14 mouse cellular contexts compared by ENCODE assay signal in genomic region chr15:82184656-82185055, GRCm38 (mm10). TPM values are rescaled to one million over a fixed set of nuclear protein-coding genes. Genes with fewer than 3 reads are reported as not detected.
DNase-seq lines count a peak whose midpoint lies in the region; ATAC-seq and TF ChIP-seq lines count a peak whose summit lies in the region.
"Had no signal": no experiment of that assay in that cellular context is flagged by ENCODE, and none has a peak within 500 bp of the region (broad histone marks: within the 10 kb centered on the region; RNA-seq: fewer than 3 reads in every experiment).

No protein-coding gene starts in this region.

- no peaks in the 10 kb centered on the region for H3K27me3 ChIP-seq in forebrain, embryonic 12.5 days
- H3K27me3 ChIP-seq in forebrain, postnatal 0 days (ENCODE audit: insufficient read depth, low read length) = no peaks in the 10 kb centered on the region
- no peaks in the 10 kb centered on the region for H3K27me3 ChIP-seq in megakaryocyte, embryonic 14.5 days (replicated peaks)
- H3K27me3 ChIP-seq in kidney, embryonic 16.5 days (ENCODE audit: insufficient read depth, low read length) = no peaks in the 10 kb centered on the region
- H3K27me3 ChIP-seq in liver, embryonic 16.5 days (ENCODE audit: control insufficient read depth, insufficient read depth, low read depth, low read length) = no peaks in the 10 kb centered on the region
- H3K27me3 ChIP-seq: hindbrain, embryonic 15.5 days had no signal

- peaks cover 10% of the 10 kb centered on the region for H3K9me3 ChIP-seq in forebrain, embryonic 12.5 days
- no peaks in the 10 kb centered on the region for H3K9me3 ChIP-seq in forebrain, postnatal 0 days (ENCODE audit: low read length)
- H3K9me3 ChIP-seq in megakaryocyte, embryonic 14.5 days = peaks cover 17% of the 10 kb centered on the region
- peaks cover 10% of the 10 kb centered on the region for H3K9me3 ChIP-seq in kidney, embryonic 16.5 days (ENCODE audit: low read length)
- peaks cover 4% of the 10 kb centered on the region for H3K9me3 ChIP-seq in liver, embryonic 16.5 days (replicated peaks; ENCODE audit: control insufficient read depth, low read length)
- H3K9me3 ChIP-seq: hindbrain, embryonic 15.5 days had no signal

- H3K4me2 ChIP-seq in forebrain, embryonic 12.5 days = no peak overlapping the region
- no peak overlapping the region for H3K4me2 ChIP-seq in forebrain, postnatal 0 days (ENCODE audit: low read depth)
- H3K4me2 ChIP-seq in kidney, embryonic 16.5 days (replicated peaks; ENCODE audit: low read depth, low read length) = no peak overlapping the region
- peak overlapping the region; percentile 70 for H3K4me2 ChIP-seq in liver, embryonic 16.5 days (ENCODE audit: low read depth, low read length)
- H3K4me2 ChIP-seq: hindbrain, embryonic 15.5 days had no signal

- 96% methylated on average over 10 of the region's 10 CpGs for WGBS in forebrain, embryonic 12.5 days
- 92% methylated on average over 10 of the region's 10 CpGs for WGBS in forebrain, postnatal 0 days
- 57% methylated on average over 10 of the region's 10 CpGs for WGBS in kidney, embryonic 16.5 days
- WGBS in liver, embryonic 16.5 days (ENCODE audit: insufficient replicate concordance) = 61% methylated on average over 10 of the region's 10 CpGs

- ATAC-seq in forebrain, embryonic 12.5 days (ENCODE audit: low FRiP score) = no peak
- no peak for ATAC-seq in forebrain, postnatal 0 days
- no peak for ATAC-seq in megakaryocyte, adult 5-6 weeks (ENCODE audit: poor library complexity, severe bottlenecking)
- ATAC-seq in kidney, embryonic 16.5 days (ENCODE audit: low FRiP score, low TSS enrichment) = peak; percentile 43
- peak; percentile 6; the same call in 1 of the 2 replicates for ATAC-seq in liver, embryonic 16.5 days (ENCODE audit: low read depth)
- ATAC-seq: midbrain, embryonic 16.5 days had no signal

- peaks cover 100% of the 10 kb centered on the region for H3K36me3 ChIP-seq in forebrain, embryonic 12.5 days (replicated peaks)
- peaks cover 88% of the 10 kb centered on the region for H3K36me3 ChIP-seq in forebrain, postnatal 0 days (ENCODE audit: insufficient read depth)
- peaks cover 100% of the 10 kb centered on the region for H3K36me3 ChIP-seq in megakaryocyte, embryonic 14.5 days (replicated peaks; ENCODE audit: low read length)
- H3K36me3 ChIP-seq in kidney, embryonic 16.5 days (ENCODE audit: insufficient read depth, low read length) = peaks cover 78% of the 10 kb centered on the region
- peaks cover 50% of the 10 kb centered on the region for H3K36me3 ChIP-seq in liver, embryonic 16.5 days (ENCODE audit: control insufficient read depth, insufficient read depth)

- no peak overlapping the region for H3K9ac ChIP-seq in forebrain, embryonic 12.5 days
- no peak overlapping the region for H3K9ac ChIP-seq in forebrain, postnatal 0 days
- no peak overlapping the region for H3K9ac ChIP-seq in kidney, embryonic 16.5 days (replicated peaks; ENCODE audit: low read length)
- H3K9ac ChIP-seq in liver, embryonic 16.5 days (ENCODE audit: low read depth, low read length) = peak overlapping the region; percentile 61
- H3K9ac ChIP-seq: hindbrain, embryonic 15.5 days had no signal

- TF ChIP-seq CTCF in forebrain, postnatal 0 days (IDR thresholded peaks at IDR 0.05; ENCODE audit: low read depth) = no peak

- H3K27ac ChIP-seq in forebrain, embryonic 12.5 days = 0 out of 2 replicates have a peak overlapping the region, but pooled peaks have one; percentile 19
- H3K27ac ChIP-seq in forebrain, postnatal 0 days (ENCODE audit: low read depth, low read length) = no peak overlapping the region
- H3K27ac ChIP-seq in kidney, embryonic 16.5 days (ENCODE audit: low read length) = peak overlapping the region; percentile 65
- H3K27ac ChIP-seq in liver, embryonic 16.5 days (ENCODE audit: low read length) = peak overlapping the region; percentile 89
- H3K27ac ChIP-seq: hindbrain, embryonic 15.5 days had no signal

- DNase-seq in forebrain, postnatal 0 days = no peak
- DNase-seq in ovary, adult 18-20 months (ENCODE audit: low spot score) = no peak
- no peak for DNase-seq in urinary bladder, postnatal 4 days (ENCODE audit: low spot score in 2 of 2)
- DNase-seq: cerebellum, adult 11 months had no signal

- H3K4me3 ChIP-seq in forebrain, embryonic 12.5 days (replicated peaks) = no peak overlapping the region
- no peak overlapping the region for H3K4me3 ChIP-seq in forebrain, postnatal 0 days (ENCODE audit: low read depth, low read length)
- peak overlapping the region; percentile 66 for H3K4me3 ChIP-seq in megakaryocyte, embryonic 14.5 days (replicated peaks)
- no peak overlapping the region for H3K4me3 ChIP-seq in kidney, embryonic 16.5 days (ENCODE audit: low read length)
- peak overlapping the region; percentile 39 for H3K4me3 ChIP-seq in liver, embryonic 16.5 days (ENCODE audit: low read depth, low read length)
- H3K4me3 ChIP-seq: hindbrain, embryonic 15.5 days had no signal

- no peaks in the 10 kb centered on the region for H3K4me1 ChIP-seq in forebrain, embryonic 12.5 days
- no peaks in the 10 kb centered on the region for H3K4me1 ChIP-seq in forebrain, postnatal 0 days (ENCODE audit: insufficient read depth)
- H3K4me1 ChIP-seq in megakaryocyte, embryonic 14.5 days = peaks cover 79% of the 10 kb centered on the region
- 0 out of 2 replicates have a peak, but pooled peaks cover 16% of the 10 kb centered on the region for H3K4me1 ChIP-seq in kidney, embryonic 16.5 days (ENCODE audit: insufficient read depth, low read length)
- peaks cover 64% of the 10 kb centered on the region for H3K4me1 ChIP-seq in liver, embryonic 16.5 days (ENCODE audit: control insufficient read depth, low read depth, low read length)

RNA-seq across cellular contexts. Expression of gene Shisa8, which starts 28.0 kb away (rescaled TPM):
- 0.90 and 2.4 TPM in 2 replicates for polyA plus RNA-seq in forebrain, embryonic 12.5 days (2016; fragmentation: Nextera tagmentation; extraction: Ambion mirVana)
- 4.7 and 6.3 TPM in 2 replicates for total RNA-seq in forebrain, postnatal 0 days (2014; rRNA removed)
- polyA plus RNA-seq in forebrain, postnatal 0 days (2015; fragmentation: Nextera tagmentation; extraction: Ambion mirVana) = 1.8 and 2.7 TPM in 2 replicates
- 0.89 TPM in 1 of 2 replicates, not detected in the other for polyA plus RNA-seq in megakaryocyte, embryonic 14.5 days (2012; ENCODE audit: insufficient read depth, low replicate concordance)
- total RNA-seq in megakaryocyte, adult 5-6 weeks (2015) = 0.14 TPM in 1 of 2 replicates, not detected in the other
- not detected in 2 replicates for total RNA-seq in megakaryocyte, adult 5-6 weeks (2017)
- 0.41 and 0.62 TPM in 2 replicates for polyA plus RNA-seq in kidney, embryonic 16.5 days (2015; fragmentation: Nextera tagmentation; extraction: Ambion mirVana)
- polyA plus RNA-seq in liver, embryonic 16.5 days (2015; fragmentation: Nextera tagmentation; extraction: Ambion mirVana) = 0.11 TPM in 2 replicates
- total RNA-seq: granulocyte monocyte progenitor cell, adult 5-6 weeks; MEL had no signal

RNA-seq across cellular contexts. Expression of gene Srebf2, which starts 37.7 kb away (rescaled TPM):
- 244 and 265 TPM in 2 replicates for polyA plus RNA-seq in forebrain, embryonic 12.5 days (2016; fragmentation: Nextera tagmentation; extraction: Ambion mirVana)
- total RNA-seq in forebrain, postnatal 0 days (2014; rRNA removed) = 121 and 171 TPM in 2 replicates
- 147 and 193 TPM in 2 replicates for polyA plus RNA-seq in forebrain, postnatal 0 days (2015; fragmentation: Nextera tagmentation; extraction: Ambion mirVana)
- 351 and 1,948 TPM in 2 replicates for polyA plus RNA-seq in megakaryocyte, embryonic 14.5 days (2012; ENCODE audit: insufficient read depth, low replicate concordance)
- 39.0 and 40.7 TPM in 2 replicates for total RNA-seq in megakaryocyte, adult 5-6 weeks (2015)
- total RNA-seq in megakaryocyte, adult 5-6 weeks (2017) = 39.8 and 40.7 TPM in 2 replicates
- 134 and 144 TPM in 2 replicates for polyA plus RNA-seq in kidney, embryonic 16.5 days (2015; fragmentation: Nextera tagmentation; extraction: Ambion mirVana)
- polyA plus RNA-seq in liver, embryonic 16.5 days (2015; fragmentation: Nextera tagmentation; extraction: Ambion mirVana) = 51.9 and 53.2 TPM in 2 replicates

RNA-seq across cellular contexts. Expression of gene Tnfrsf13c, which starts 39.5 kb away (rescaled TPM):
- polyA plus RNA-seq in forebrain, embryonic 12.5 days (2016; fragmentation: Nextera tagmentation; extraction: Ambion mirVana) = 0.24 and 0.29 TPM in 2 replicates
- 0.24 and 0.62 TPM in 2 replicates for total RNA-seq in forebrain, postnatal 0 days (2014; rRNA removed)
- polyA plus RNA-seq in forebrain, postnatal 0 days (2015; fragmentation: Nextera tagmentation; extraction: Ambion mirVana) = 0.44 and 0.47 TPM in 2 replicates
- polyA plus RNA-seq in megakaryocyte, embryonic 14.5 days (2012; ENCODE audit: insufficient read depth, low replicate concordance) = not detected in 2 replicates
- 1.8 and 2.7 TPM in 2 replicates for total RNA-seq in megakaryocyte, adult 5-6 weeks (2015)
- total RNA-seq in megakaryocyte, adult 5-6 weeks (2017) = 1.0 and 1.5 TPM in 2 replicates
- polyA plus RNA-seq in kidney, embryonic 16.5 days (2015; fragmentation: Nextera tagmentation; extraction: Ambion mirVana) = 0.15 TPM in 1 of 2 replicates, not detected in the other
- polyA plus RNA-seq in liver, embryonic 16.5 days (2015; fragmentation: Nextera tagmentation; extraction: Ambion mirVana) = 0.40 and 0.93 TPM in 2 replicates
- polyA plus RNA-seq: lung, embryonic 16.5 days had no signal

RNA-seq across cellular contexts. Expression of gene Ccdc134, which starts 56.9 kb away (rescaled TPM):
- 17.5 and 19.0 TPM in 2 replicates for polyA plus RNA-seq in forebrain, embryonic 12.5 days (2016; fragmentation: Nextera tagmentation; extraction: Ambion mirVana)
- total RNA-seq in forebrain, postnatal 0 days (2014; rRNA removed) = 13.0 and 14.7 TPM in 2 replicates
- polyA plus RNA-seq in forebrain, postnatal 0 days (2015; fragmentation: Nextera tagmentation; extraction: Ambion mirVana) = 6.7 and 6.8 TPM in 2 replicates
- 4.1 and 35.3 TPM in 2 replicates for polyA plus RNA-seq in megakaryocyte, embryonic 14.5 days (2012; ENCODE audit: insufficient read depth, low replicate concordance)
- 7.8 and 8.8 TPM in 2 replicates for total RNA-seq in megakaryocyte, adult 5-6 weeks (2015)
- 22.6 and 23.5 TPM in 2 replicates for total RNA-seq in megakaryocyte, adult 5-6 weeks (2017)
- polyA plus RNA-seq in kidney, embryonic 16.5 days (2015; fragmentation: Nextera tagmentation; extraction: Ambion mirVana) = 17.3 and 19.5 TPM in 2 replicates
- 5.3 and 5.5 TPM in 2 replicates for polyA plus RNA-seq in liver, embryonic 16.5 days (2015; fragmentation: Nextera tagmentation; extraction: Ambion mirVana)

RNA-seq across cellular contexts. Expression of gene Cenpm, which starts 59.9 kb away (rescaled TPM):
- 81.3 and 86.4 TPM in 2 replicates for polyA plus RNA-seq in forebrain, embryonic 12.5 days (2016; fragmentation: Nextera tagmentation; extraction: Ambion mirVana)
- 8.9 and 10.0 TPM in 2 replicates for total RNA-seq in forebrain, postnatal 0 days (2014; rRNA removed)
- 16.5 and 18.7 TPM in 2 replicates for polyA plus RNA-seq in forebrain, postnatal 0 days (2015; fragmentation: Nextera tagmentation; extraction: Ambion mirVana)
- 9.2 and 32.0 TPM in 2 replicates for polyA plus RNA-seq in megakaryocyte, embryonic 14.5 days (2012; ENCODE audit: insufficient read depth, low replicate concordance)
- 20.3 and 32.9 TPM in 2 replicates for total RNA-seq in megakaryocyte, adult 5-6 weeks (2015)
- total RNA-seq in megakaryocyte, adult 5-6 weeks (2017) = 10.0 and 19.5 TPM in 2 replicates
- 65.9 and 71.2 TPM in 2 replicates for polyA plus RNA-seq in kidney, embryonic 16.5 days (2015; fragmentation: Nextera tagmentation; extraction: Ambion mirVana)
- polyA plus RNA-seq in liver, embryonic 16.5 days (2015; fragmentation: Nextera tagmentation; extraction: Ambion mirVana) = 27.1 and 31.0 TPM in 2 replicates

Comparison
In these comparisons a context has a peak if more than half of its experiments do, and no peak if none do; other contexts are left out.
1. ATAC-seq: peak in kidney, embryonic 16.5 days (single experiment) and liver, embryonic 16.5 days (single experiment); none in forebrain, embryonic 12.5 days (single experiment), forebrain, postnatal 0 days (single experiment) and megakaryocyte, adult 5-6 weeks (single experiment).
2. H3K4me3 ChIP-seq: peak in megakaryocyte, embryonic 14.5 days (single experiment) and liver, embryonic 16.5 days (single experiment); none in forebrain, embryonic 12.5 days (single experiment), forebrain, postnatal 0 days (single experiment) and kidney, embryonic 16.5 days (single experiment).